8 mouse cellular contexts compared by ENCODE assay signal in the genomic region with DNA sequence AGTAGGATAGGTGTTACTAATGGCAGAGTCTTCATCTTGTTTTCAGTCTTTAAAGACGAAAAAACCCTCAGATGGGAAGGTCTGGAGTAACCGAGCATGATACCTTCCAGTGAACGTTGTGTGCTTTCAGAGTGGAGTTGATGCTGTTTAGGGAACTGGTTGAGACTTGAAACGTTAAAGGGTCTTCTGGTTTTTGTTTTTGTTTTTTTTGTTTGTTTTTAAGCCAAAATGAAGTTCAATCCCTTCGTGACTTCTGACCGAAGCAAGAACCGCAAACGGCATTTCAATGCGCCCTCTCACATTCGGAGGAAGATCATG. TPM values are rescaled to one million over a fixed set of nuclear protein-coding genes. Genes with fewer than 3 reads are reported as not detected.
A peak's percentile ranks its signal among the peaks of the same experiment; 100 is the strongest.
DNase-seq lines count a peak whose midpoint lies in the region; ATAC-seq and TF ChIP-seq lines count a peak whose summit lies in the region.

No protein-coding gene starts in this region.

- no peaks in the 10 kb centered on the region for H3K9me3 ChIP-seq in heart, embryonic 13.5 days
- H3K9me3 ChIP-seq in ES-Bruce4 (replicated peaks; ENCODE audit: control insufficient read depth, insufficient read depth, low read length, poor library complexity, severe bottlenecking): no peaks in the 10 kb centered on the region
- no peaks in the 10 kb centered on the region for H3K9me3 ChIP-seq in forebrain, embryonic 14.5 days (replicated peaks; ENCODE audit: control insufficient read depth, low read length)
- no peaks in the 10 kb centered on the region for H3K9me3 ChIP-seq in liver, embryonic 15.5 days (replicated peaks)

- no peak for TF ChIP-seq EP300 in ES-Bruce4 (IDR thresholded peaks at IDR 0.05; ENCODE audit: insufficient read depth, low read depth, low read length)

- H3K27me3 ChIP-seq in heart, embryonic 13.5 days (replicated peaks): peaks cover 10% of the 10 kb centered on the region
- H3K27me3 ChIP-seq in ES-Bruce4 (ENCODE audit: control insufficient read depth, insufficient read depth, low read length, poor library complexity, severe bottlenecking): no peaks in the 10 kb centered on the region
- no peaks in the 10 kb centered on the region for H3K27me3 ChIP-seq in forebrain, embryonic 14.5 days (replicated peaks; ENCODE audit: control insufficient read depth, insufficient read depth, low read length)
- no peaks in the 10 kb centered on the region; the same call in 1 of the 2 replicates for H3K27me3 ChIP-seq in liver, embryonic 15.5 days

- peak overlapping the region; percentile 90 for H3K27ac ChIP-seq in heart, embryonic 13.5 days (replicated peaks)
- peak overlapping the region; percentile 68 for H3K27ac ChIP-seq in ES-Bruce4 (ENCODE audit: insufficient read depth, low read length)
- H3K27ac ChIP-seq in forebrain, embryonic 14.5 days (ENCODE audit: low read depth, low read length): peak overlapping the region; percentile 90; the same call in 1 of the 2 replicates
- peak overlapping the region; percentile 81 for H3K27ac ChIP-seq in liver, embryonic 15.5 days (replicated peaks)

- no peak for TF ChIP-seq POLR2A in ES-Bruce4 (IDR thresholded peaks at IDR 0.05; ENCODE audit: insufficient read depth, low read length)

- peak overlapping the region; percentile 93 for H3K9ac ChIP-seq in heart, embryonic 13.5 days
- H3K9ac ChIP-seq in ES-Bruce4 (ENCODE audit: low read depth, poor library complexity, severe bottlenecking): peak overlapping the region; percentile 96
- peak overlapping the region; percentile 96 for H3K9ac ChIP-seq in forebrain, embryonic 14.5 days (ENCODE audit: low read length)
- H3K9ac ChIP-seq in liver, embryonic 15.5 days: peak overlapping the region; percentile 88

- intact Hi-C loops in heart, postnatal 36 days (cut with DNase I): loop anchor here (5.0 kb wide), 1 partner anchor 225 kb away; a partner anchor contains a TSS

- peak overlapping the region; percentile 78 for H3K4me3 ChIP-seq in heart, embryonic 13.5 days
- peak overlapping the region; percentile 95 for H3K4me3 ChIP-seq in ES-Bruce4 (ENCODE audit: low read depth, low read length)
- H3K4me3 ChIP-seq in forebrain, embryonic 14.5 days (ENCODE audit: low read depth, low read length): peak overlapping the region; percentile 66
- H3K4me3 ChIP-seq in liver, embryonic 15.5 days (replicated peaks): peak overlapping the region; percentile 91

- WGBS in heart, embryonic 13.5 days: under 1% methylated on average over 10 of the region's 10 CpGs
- WGBS in forebrain, embryonic 14.5 days: under 1% methylated on average over 10 of the region's 10 CpGs
- 0% methylated on average over 10 of the region's 10 CpGs for WGBS in liver, embryonic 15.5 days (ENCODE audit: insufficient replicate concordance)

- no peak for ATAC-seq in heart, embryonic 13.5 days (ENCODE audit: extremely low read depth, insufficient number of reproducible peaks, low FRiP score, low TSS enrichment)
- no peak for ATAC-seq in forebrain, embryonic 14.5 days
- no peak for ATAC-seq in liver, embryonic 15.5 days (ENCODE audit: insufficient read depth)
- no peak for ATAC-seq in erythroid progenitor cell, adult 5-6 weeks (replicated peaks; ENCODE audit: low FRiP score, poor library complexity, severe bottlenecking)

- peak overlapping the region; percentile 82 for H3K4me2 ChIP-seq in heart, embryonic 13.5 days
- H3K4me2 ChIP-seq in forebrain, embryonic 14.5 days (ENCODE audit: low read length): peak overlapping the region; percentile 58
- H3K4me2 ChIP-seq in liver, embryonic 15.5 days: peak overlapping the region; percentile 79

- peaks cover 13% of the 10 kb centered on the region for H3K4me1 ChIP-seq in heart, embryonic 13.5 days
- no peaks in the 10 kb centered on the region for H3K4me1 ChIP-seq in ES-Bruce4 (ENCODE audit: control insufficient read depth, insufficient read depth, low read length)
- peaks cover 5% of the 10 kb centered on the region; the same call in 1 of the 2 replicates for H3K4me1 ChIP-seq in forebrain, embryonic 14.5 days (ENCODE audit: control insufficient read depth, insufficient read depth, low read length)
- peaks cover 55% of the 10 kb centered on the region for H3K4me1 ChIP-seq in liver, embryonic 15.5 days (replicated peaks)

- DNase-seq in heart, postnatal 36 days: no peak
- DNase-seq in forebrain, embryonic 14.5 days (ENCODE audit: low spot score): no peak
- no peak for DNase-seq in T-cell, adult 2 months (ENCODE audit: low spot score)
- DNase-seq in thymus, postnatal 0 days (ENCODE audit: low spot score): no peak

- TF ChIP-seq CTCF in ES-Bruce4 (IDR thresholded peaks at IDR 0.05; ENCODE audit: low read depth, low read length): no peak

- peaks cover 46% of the 10 kb centered on the region for H3K36me3 ChIP-seq in heart, embryonic 13.5 days
- peaks cover 50% of the 10 kb centered on the region for H3K36me3 ChIP-seq in ES-Bruce4 (ENCODE audit: control insufficient read depth, insufficient read depth, low read length, poor library complexity, severe bottlenecking)
- H3K36me3 ChIP-seq in forebrain, embryonic 14.5 days (ENCODE audit: control insufficient read depth, insufficient read depth, low read length): peaks cover 47% of the 10 kb centered on the region
- H3K36me3 ChIP-seq in liver, embryonic 15.5 days (replicated peaks): peaks cover 46% of the 10 kb centered on the region

RNA-seq across cellular contexts. Expression of a gene that starts 0.6 kb away (rescaled TPM):
- 640 and 686 TPM in 2 replicates for polyA plus RNA-seq in heart, embryonic 13.5 days (2015; fragmentation: Nextera tagmentation; extraction: Ambion mirVana)
- 100 to 1,000 TPM; 655 to 678 TPM for total RNA-seq in heart, postnatal 36 days (2021)
- polyA plus RNA-seq in ES-Bruce4 (2011; ENCODE audit: insufficient read depth, insufficient read length, low read depth, missing spikeins): 4,511 and 5,371 TPM in 2 replicates
- 673 and 871 TPM in 2 replicates for polyA plus RNA-seq in forebrain, embryonic 14.5 days (2014; fragmentation: Nextera tagmentation; extraction: Ambion mirVana)
- 434 and 517 TPM in 2 replicates for polyA plus RNA-seq in liver, embryonic 15.5 days (2015; fragmentation: Nextera tagmentation; extraction: Ambion mirVana)
- polyA plus RNA-seq in thymus, postnatal 0 days (2015; fragmentation: Nextera tagmentation; extraction: Ambion mirVana): 1,221 and 1,303 TPM in 2 replicates
- total RNA-seq in erythroid progenitor cell, adult 5-6 weeks (2015; ENCODE audit: low replicate concordance): 896 and 989 TPM in 2 replicates
- 751 and 992 TPM in 2 replicates for total RNA-seq in erythroid progenitor cell, adult 5-6 weeks (2017; ENCODE audit: low replicate concordance)

RNA-seq across cellular contexts. Expression of a gene that starts 13.7 kb away (rescaled TPM):
- 0.14 and 0.15 TPM in 2 replicates for polyA plus RNA-seq in heart, embryonic 13.5 days (2015; fragmentation: Nextera tagmentation; extraction: Ambion mirVana)
- not detected for total RNA-seq in heart, postnatal 36 days (2021)
- not detected in 2 replicates for polyA plus RNA-seq in ES-Bruce4 (2011; ENCODE audit: insufficient read depth, insufficient read length, low read depth, missing spikeins)
- polyA plus RNA-seq in forebrain, embryonic 14.5 days (2014; fragmentation: Nextera tagmentation; extraction: Ambion mirVana): not detected in 2 replicates
- polyA plus RNA-seq in liver, embryonic 15.5 days (2015; fragmentation: Nextera tagmentation; extraction: Ambion mirVana): 0.13 TPM in 2 replicates
- polyA plus RNA-seq in thymus, postnatal 0 days (2015; fragmentation: Nextera tagmentation; extraction: Ambion mirVana): 0.05 TPM in 1 of 2 replicates, not detected in the other
- not detected in 2 replicates for total RNA-seq in erythroid progenitor cell, adult 5-6 weeks (2015; ENCODE audit: low replicate concordance)
- total RNA-seq in erythroid progenitor cell, adult 5-6 weeks (2017; ENCODE audit: low replicate concordance): not detected in 2 replicates

RNA-seq across cellular contexts. Expression of a gene that starts 24.9 kb away (rescaled TPM):
- not detected in 2 replicates for polyA plus RNA-seq in heart, embryonic 13.5 days (2015; fragmentation: Nextera tagmentation; extraction: Ambion mirVana)
- not detected for total RNA-seq in heart, postnatal 36 days (2021)
- polyA plus RNA-seq in ES-Bruce4 (2011; ENCODE audit: insufficient read depth, insufficient read length, low read depth, missing spikeins): not detected in 2 replicates
- 0.23 TPM in 1 of 2 replicates, not detected in the other for polyA plus RNA-seq in forebrain, embryonic 14.5 days (2014; fragmentation: Nextera tagmentation; extraction: Ambion mirVana)
- polyA plus RNA-seq in liver, embryonic 15.5 days (2015; fragmentation: Nextera tagmentation; extraction: Ambion mirVana): not detected in 2 replicates
- not detected in 2 replicates for polyA plus RNA-seq in thymus, postnatal 0 days (2015; fragmentation: Nextera tagmentation; extraction: Ambion mirVana)
- total RNA-seq in erythroid progenitor cell, adult 5-6 weeks (2015; ENCODE audit: low replicate concordance): not detected in 2 replicates
- not detected in 2 replicates for total RNA-seq in erythroid progenitor cell, adult 5-6 weeks (2017; ENCODE audit: low replicate concordance)

RNA-seq across cellular contexts. Expression of a gene that starts 30.3 kb away (rescaled TPM):
- 56.7 and 61.6 TPM in 2 replicates for polyA plus RNA-seq in heart, embryonic 13.5 days (2015; fragmentation: Nextera tagmentation; extraction: Ambion mirVana)
- 10 to 100 TPM; 60.9 to 71.3 TPM for total RNA-seq in heart, postnatal 36 days (2021)
- 59.3 and 71.7 TPM in 2 replicates for polyA plus RNA-seq in ES-Bruce4 (2011; ENCODE audit: insufficient read depth, insufficient read length, low read depth, missing spikeins)
- polyA plus RNA-seq in forebrain, embryonic 14.5 days (2014; fragmentation: Nextera tagmentation; extraction: Ambion mirVana): 70.0 and 80.2 TPM in 2 replicates
- 37.6 and 41.7 TPM in 2 replicates for polyA plus RNA-seq in liver, embryonic 15.5 days (2015; fragmentation: Nextera tagmentation; extraction: Ambion mirVana)
- 57.1 and 60.3 TPM in 2 replicates for polyA plus RNA-seq in thymus, postnatal 0 days (2015; fragmentation: Nextera tagmentation; extraction: Ambion mirVana)
- total RNA-seq in erythroid progenitor cell, adult 5-6 weeks (2015; ENCODE audit: low replicate concordance): 21.6 and 40.7 TPM in 2 replicates
- 60.1 and 74.4 TPM in 2 replicates for total RNA-seq in erythroid progenitor cell, adult 5-6 weeks (2017; ENCODE audit: low replicate concordance)

RNA-seq across cellular contexts. Expression of a gene that starts 55.3 kb away (rescaled TPM):
- 11.2 and 11.5 TPM in 2 replicates for polyA plus RNA-seq in heart, embryonic 13.5 days (2015; fragmentation: Nextera tagmentation; extraction: Ambion mirVana)
- 10 to 100 TPM; 25.6 to 32.5 TPM for total RNA-seq in heart, postnatal 36 days (2021)
- 2.6 and 3.7 TPM in 2 replicates for polyA plus RNA-seq in ES-Bruce4 (2011; ENCODE audit: insufficient read depth, insufficient read length, low read depth, missing spikeins)
- 5.8 and 6.3 TPM in 2 replicates for polyA plus RNA-seq in forebrain, embryonic 14.5 days (2014; fragmentation: Nextera tagmentation; extraction: Ambion mirVana)
- 1.4 and 1.8 TPM in 2 replicates for polyA plus RNA-seq in liver, embryonic 15.5 days (2015; fragmentation: Nextera tagmentation; extraction: Ambion mirVana)
- 1.0 and 1.1 TPM in 2 replicates for polyA plus RNA-seq in thymus, postnatal 0 days (2015; fragmentation: Nextera tagmentation; extraction: Ambion mirVana)
- not detected in 2 replicates for total RNA-seq in erythroid progenitor cell, adult 5-6 weeks (2015; ENCODE audit: low replicate concordance)
- not detected in 2 replicates for total RNA-seq in erythroid progenitor cell, adult 5-6 weeks (2017; ENCODE audit: low replicate concordance)
